Mouse (Mus musculus) frontal cortex, postnatal 25 days (tissue): ENCODE data around the gene Eef2.
"Not testable (repeated sequence)": the region's sequence is repeated elsewhere in the genome, so short reads cannot be mapped to it uniquely, and the experiment has no call there.

Source experiments
- DNase-seq, 2 experiments: peaks; one replicate each; pipeline ENCODE4 v3.0.0; 2022; ENCODE audit warnings: low spot score in 2 of 2

Gene Eef2

DNA sequence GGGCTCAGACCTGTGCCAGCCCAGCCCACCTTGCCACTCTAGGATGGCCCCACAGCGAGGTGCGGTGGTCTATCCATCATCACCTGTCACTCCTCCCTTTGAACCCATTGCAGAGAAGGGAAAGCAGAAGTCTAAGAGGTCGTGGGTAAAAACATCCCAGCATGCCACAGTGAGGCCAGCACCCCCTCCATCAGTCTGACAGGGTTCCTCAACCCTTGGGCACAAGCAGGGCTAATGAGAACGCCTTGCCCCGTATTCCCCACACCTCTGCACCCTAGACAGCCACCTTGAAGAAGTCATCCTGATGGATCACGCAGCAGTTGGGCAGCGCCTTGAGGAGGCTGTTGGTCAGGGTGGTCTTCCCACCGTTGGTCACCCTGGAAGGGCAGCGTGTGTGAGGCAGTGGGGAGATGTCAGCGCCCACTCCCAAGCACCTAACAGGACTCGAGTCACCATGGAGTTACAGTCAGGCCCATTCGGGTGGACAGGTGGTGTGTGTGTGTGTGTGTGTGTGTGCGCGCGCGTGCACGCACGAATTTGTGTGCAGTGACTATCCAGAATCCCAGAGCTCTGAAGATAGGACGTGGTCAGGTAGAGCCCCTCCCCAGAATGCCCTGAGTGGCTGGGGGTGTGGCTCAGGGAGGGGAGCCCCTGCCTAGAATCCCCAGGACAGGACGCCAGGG is 24.3 kb downstream of the Eef2 start:
- no peak for DNase-seq

- DNase-seq: no peak
Observed at GRCm38 (mm10) chr10:81201807-81202758, 25.7 kb downstream of the Eef2 start, which contains the start of gene Nmrk2. TSS of gene Nmrk2 (minus strand) at chr10:81202051.

DNA sequence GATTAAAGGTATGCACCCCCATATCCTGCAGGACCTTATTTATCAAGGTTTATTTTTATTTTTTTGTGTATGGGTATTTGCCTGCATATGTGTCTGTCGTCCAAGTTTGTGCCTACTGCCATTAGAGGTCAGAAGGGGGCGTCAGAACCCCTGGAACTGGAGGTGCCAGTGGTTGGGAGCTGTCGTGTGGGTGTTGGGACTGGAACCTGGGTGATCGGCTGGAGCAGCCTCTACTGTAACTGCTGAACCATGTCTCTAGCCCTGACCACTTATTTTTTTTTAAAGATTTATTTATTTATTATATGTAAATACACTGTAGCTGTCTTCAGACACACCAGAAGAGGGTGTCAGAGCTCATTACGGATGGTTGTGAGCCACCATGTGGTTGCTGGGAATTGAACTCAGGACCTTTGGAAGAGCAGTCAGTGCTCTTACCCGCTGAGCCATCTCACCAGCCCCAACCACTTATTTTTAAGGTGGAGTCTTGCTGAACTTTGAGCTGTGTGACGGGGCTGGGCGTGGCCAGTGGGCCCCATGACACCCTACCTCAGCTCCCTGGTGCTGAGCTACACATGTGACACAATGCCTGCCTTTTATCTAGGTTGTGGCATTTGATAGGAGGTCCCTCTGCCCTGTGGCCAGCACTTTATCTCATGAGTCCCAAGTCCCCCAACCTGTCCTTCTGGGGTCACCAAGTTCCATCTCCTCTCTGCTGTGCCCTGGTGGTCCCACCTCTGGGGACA is 26.7 kb downstream of the Eef2 start:
- DNase-seq: no peak

- DNase-seq: no peak
Observed at GRCm38 (mm10) chr10:81204137-81204536, 27.7 kb downstream of the Eef2 start.

DNA sequence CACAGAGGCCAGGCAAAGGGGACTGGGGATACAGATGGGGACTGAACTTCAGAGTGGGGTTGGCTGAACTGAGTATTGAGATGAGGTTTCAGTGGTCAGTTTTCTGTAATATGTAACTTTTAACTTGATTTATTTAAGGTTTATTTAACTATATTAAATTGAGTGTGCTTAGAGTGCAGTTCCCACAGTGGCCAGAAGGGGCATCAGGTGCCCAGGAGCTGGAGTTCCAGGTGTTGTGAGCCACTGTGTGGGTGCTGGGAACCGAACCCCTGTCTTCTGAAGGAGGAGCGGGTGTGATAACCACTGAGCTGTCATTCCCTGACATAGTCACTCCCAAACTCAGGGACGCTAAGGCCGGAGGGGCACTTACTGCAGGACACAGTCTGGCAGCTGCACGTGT is 33.7 kb downstream of the Eef2 start:
- DNase-seq: no peak

DNA sequence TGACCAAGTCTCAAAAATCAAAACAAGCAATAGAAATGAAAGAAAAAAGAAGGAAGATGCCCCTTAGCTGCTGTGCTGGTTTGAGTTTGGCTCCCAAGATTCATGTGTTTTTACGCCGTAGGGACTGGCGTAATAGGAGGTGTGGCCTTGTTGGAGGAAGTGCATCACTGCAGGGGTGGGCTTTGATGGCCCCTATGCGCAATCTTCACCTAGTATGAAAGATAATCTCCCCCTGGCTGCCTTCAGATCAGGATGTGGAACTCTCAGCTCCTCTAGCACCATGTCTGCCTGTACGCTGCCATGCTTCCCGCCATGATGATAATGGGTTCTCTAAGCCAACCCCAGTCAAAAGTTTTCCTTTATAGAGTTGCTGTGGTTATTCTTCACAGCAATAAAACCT is 39.8 kb downstream of the Eef2 start:
- no peak for DNase-seq

GRCm38 (mm10) chr10:81216810-81217209 is 40.4 kb downstream of the Eef2 start:
- DNase-seq: no peak

DNA sequence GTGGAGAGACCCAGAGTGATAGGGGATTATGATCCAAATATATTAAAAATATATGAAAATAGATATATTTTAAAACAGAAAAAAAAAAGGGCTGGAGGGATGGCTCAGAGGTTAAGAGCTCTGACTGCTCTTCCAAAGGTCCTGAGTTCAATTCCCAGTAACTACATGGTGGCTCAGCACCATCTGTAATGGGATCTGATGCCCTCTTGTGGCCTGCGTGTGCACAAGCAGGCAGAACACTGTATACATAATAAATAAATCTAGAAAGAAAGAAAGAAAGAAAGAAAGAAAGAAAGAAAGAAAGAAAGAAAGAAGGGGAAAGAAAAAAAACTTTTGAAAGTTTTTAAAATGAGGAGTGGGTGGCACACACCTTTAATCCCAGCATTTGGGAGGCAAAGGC is 40.8 kb downstream of the Eef2 start:
- not testable (repeated sequence) for DNase-seq

GRCm38 (mm10) chr10:81217964-81218363 is 41.5 kb downstream of the Eef2 start:
- DNase-seq: peak in 1 of 2 experiments; percentile 48

DNA sequence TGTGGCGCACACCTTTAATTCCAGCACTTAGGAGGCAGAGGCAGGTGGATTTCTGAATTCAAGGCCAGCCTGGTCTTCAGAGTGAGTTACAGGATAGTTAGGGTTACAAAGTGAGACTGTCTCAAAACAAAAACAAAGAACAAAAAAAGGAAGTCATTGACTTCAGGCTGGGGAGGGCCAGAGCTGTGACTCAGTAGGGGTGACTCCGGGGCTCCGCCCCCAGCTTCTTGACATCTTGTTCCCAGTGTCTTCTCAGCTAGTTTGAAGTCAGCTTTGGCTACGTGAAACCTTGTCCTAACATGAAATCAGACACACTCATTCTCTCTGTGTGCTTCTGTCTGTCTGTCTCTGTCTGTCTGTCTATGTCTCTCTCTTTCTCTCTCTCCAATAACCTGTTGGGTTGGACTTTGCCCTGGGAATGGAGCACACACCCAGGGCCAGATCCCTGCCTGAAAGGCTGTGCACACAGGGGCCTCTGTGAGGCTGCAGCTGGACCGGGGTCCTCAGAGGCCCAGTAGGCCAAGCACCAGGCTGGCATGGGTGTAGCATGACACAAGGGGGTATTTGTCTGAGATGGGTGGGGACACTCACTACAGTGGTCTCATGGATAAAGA is 45.1 kb downstream of the Eef2 start:
- no peak for DNase-seq

DNA sequence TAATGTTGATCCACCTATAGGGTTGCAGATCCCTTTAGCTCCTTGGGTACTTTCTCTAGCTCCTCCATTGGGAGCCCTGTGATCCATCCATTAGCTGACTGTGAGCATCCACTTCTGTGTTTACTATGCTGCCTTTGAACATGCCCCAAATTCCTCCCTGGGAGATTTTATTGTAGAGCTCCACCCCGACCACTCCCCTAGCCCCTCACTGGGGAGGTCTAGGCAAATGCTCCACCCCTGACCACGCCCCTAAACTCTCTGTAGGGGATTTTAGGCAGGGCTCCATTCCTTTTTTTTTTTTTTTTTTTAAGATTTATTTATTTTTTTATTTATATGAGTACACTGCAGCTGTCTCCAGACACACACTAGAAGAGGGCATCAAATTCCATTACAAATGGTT is 47.3 kb downstream of the Eef2 start:
- DNase-seq: not testable (repeated sequence)

- DNase-seq: no peak
Observed at GRCm38 (mm10) chr10:81229735-81230437, 53.5 kb downstream of the Eef2 start.

DNA sequence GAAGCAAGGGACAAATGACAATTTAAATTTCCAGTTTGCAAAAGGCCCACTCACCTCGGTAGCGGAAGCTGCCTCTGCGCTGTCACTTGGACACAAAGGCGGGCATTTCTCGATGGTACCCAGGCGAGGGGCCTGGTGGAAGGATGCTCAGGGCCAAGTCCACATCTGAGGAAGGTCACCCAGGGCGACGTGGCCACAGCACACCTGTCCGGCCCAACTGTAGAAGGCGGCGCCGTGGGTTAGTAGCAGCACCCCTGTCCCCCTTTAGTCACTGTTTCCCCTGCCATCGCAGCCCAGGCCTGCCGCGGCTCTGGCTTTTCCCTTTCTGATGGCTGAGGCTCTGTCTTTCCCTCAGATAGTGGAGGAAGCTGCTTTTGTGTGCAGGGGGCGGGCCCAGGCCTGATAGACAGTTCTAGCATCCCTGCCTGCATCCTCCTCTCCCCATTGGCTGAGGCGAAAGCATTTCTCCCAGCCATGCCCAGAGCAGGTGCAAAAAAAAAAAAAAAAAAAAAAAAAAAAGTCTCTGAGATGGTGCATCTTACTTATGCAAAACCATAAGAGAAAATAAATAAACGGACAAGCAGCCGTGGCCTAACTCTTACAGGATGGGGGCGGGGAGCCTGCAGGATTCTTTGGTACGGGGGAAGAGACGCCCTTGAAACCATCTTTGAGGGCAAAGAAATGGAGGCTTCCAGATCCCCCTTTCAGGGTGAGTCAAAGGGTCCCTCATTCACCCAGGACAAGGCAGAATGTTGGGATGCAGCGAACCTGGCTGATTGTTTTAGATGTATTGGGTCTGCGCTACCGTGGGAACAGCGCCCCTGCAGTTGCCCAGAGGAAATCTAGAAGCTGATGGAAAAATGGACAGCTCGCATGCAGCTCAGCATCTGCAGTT is 54.3 kb downstream of the Eef2 start, which contains the start of gene Atcay:
Gene Atcay, minus strand, starts transcription at position 396 of the 895 bp plus-strand sequence.
- DNase-seq: peak; percentile 65 to 78

GRCm38 (mm10) chr10:81231436-81231835 is 55.0 kb downstream of the Eef2 start:
- no peak for DNase-seq
